Mouse (Mus musculus): ENCODE measurements around the gene Hephl1. TPM values are rescaled to one million over a fixed set of nuclear protein-coding genes. Genes with fewer than 3 reads are reported as not detected.

Gene Hephl1
- total RNA-seq, 2 experiments from 2014 or later = not detected

- DNase-seq (ENCODE audit: low spot score in 2 of 2) = no peak
Measured at GRCm38 (mm10) chr9:15018756-15019131, 93.2 kb downstream of the Hephl1 start.

GRCm38 (mm10) chr9:15017791-15018755, 93.8 kb downstream of the Hephl1 start:
- peak; percentile 28 to 66 for DNase-seq (ENCODE audit: low spot score in 2 of 2)

DNA sequence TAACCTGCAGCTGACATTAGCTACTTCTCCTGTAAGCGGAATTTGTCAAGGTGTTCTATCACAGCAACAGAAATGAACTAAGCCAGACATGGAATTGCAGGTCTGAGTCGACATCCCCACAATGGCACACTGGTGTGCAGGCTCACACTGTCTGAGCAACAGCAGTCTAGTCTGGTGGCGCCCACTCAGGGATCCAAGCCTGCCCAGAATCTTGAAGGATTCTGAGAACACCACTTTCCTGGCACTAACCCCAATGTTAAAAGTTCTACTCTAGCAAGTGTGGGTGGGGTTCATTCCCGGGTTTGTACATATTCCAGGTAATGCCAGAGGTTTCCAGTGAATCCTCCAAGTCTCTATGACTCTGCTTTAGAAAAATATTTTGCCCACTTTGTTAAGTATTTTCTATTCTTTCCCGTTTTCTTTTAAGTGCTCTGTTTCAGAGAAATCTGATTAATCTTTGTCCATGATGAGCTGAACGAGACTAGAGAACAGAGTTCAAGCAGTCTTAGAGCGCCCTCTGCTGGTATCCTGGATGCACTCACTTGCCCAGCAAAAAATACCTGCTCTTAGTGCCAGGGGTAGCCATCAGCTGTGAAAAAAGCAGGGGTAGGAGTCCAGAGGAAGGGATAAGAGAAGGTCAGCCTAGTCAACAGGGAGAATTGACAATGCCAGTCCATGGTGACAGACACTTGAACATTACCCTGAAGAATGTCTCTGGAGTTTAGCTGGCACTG, 96.5 kb downstream of the Hephl1 start:
- peak; percentile 58 to 90 for DNase-seq (ENCODE audit: low spot score in 2 of 2)

GRCm38 (mm10) chr9:15007566-15007965, 104.3 kb downstream of the Hephl1 start:
- no peak for DNase-seq (ENCODE audit: low spot score in 2 of 2)

- no peak for DNase-seq (ENCODE audit: low spot score in 2 of 2)
Measured at GRCm38 (mm10) chr9:15004298-15004685, 107.6 kb downstream of the Hephl1 start.

DNA sequence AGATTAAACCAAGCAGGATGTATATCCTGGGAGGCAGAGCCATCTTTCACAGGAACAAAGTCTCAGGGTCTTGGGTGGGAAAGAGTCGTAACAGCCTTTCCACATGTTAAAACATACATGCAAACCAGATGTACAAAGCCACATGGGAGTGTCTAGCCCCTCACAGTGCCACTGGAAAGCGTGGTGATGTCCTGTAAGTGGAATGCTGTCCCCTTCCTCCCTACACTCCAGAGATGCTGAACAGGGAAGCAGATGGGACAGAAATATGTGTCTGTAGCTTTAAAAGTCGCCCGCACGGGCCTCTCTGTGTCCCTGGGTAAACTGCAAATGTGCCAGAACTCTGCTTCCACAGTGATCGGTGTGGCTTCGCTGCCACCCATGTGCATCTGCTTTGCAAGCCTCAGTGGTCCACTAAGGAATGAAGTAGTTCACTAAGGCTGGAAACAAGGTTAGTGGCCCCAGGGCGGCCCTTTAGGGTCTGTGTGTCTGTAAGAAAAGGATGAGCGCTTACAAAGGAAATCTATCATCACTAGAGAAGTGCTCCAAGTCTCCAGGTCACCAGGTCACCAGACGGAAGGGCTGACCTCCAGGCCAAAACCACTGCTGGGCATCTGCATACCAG, 108.1 kb downstream of the Hephl1 start:
- DNase-seq (ENCODE audit: low spot score in 2 of 2) = peak in 1 of 2 experiments; percentile 53

GRCm38 (mm10) chr9:15002995-15003613, 108.8 kb downstream of the Hephl1 start:
- no peak for DNase-seq (ENCODE audit: low spot score in 2 of 2)

Other genes with a start within 250 kb of the Hephl1 start
- gene Izumo1r, start 208.2 kb downstream of the Hephl1 start, total RNA-seq (2021) = not detected
- 10 to 100 TPM; 26.3 to 27.0 TPM for gene Panx1, start 66.6 kb downstream of the Hephl1 start, total RNA-seq (2021)
- 1 to 10 TPM; 6.4 TPM for gene Vstm5, start 126.9 kb upstream of the Hephl1 start, total RNA-seq (2021)
- 10 to 100 TPM; 35.7 to 40.0 TPM for gene Med17, start 167.8 kb upstream of the Hephl1 start, total RNA-seq (2021)
- 10 to 100 TPM; 30.6 to 32.9 TPM for gene Taf1d, start 194.1 kb upstream of the Hephl1 start, total RNA-seq (2021)
- 10 to 100 TPM; 16.7 to 18.2 TPM for gene 4931406C07Rik, start 194.3 kb upstream of the Hephl1 start, total RNA-seq (2021)
- gene Cep295, start 245.7 kb upstream of the Hephl1 start, total RNA-seq (2021) = 10 to 100 TPM; 18.5 to 21.1 TPM

All from layer of hippocampus, adult 18-20 months (tissue).